Mouse (Mus musculus) cerebellum, adult 9-10 months (tissue): Measurements from ENCODE around the gene Pdia2.
A peak's percentile ranks its signal among the peaks of the same experiment; 100 is the strongest.

ENCODE experiments used
- DNase-seq: peaks from one replicate; pipeline ENCODE4 v3.0.0; 2022

Gene Pdia2

GRCm38 (mm10) chr17:26198892-26199291 is at the start of gene Pdia2:
TSS of gene Pdia2 (minus strand) at chr17:26199087.
- no peak for DNase-seq

GRCm38 (mm10) chr17:26244101-26244841 is 45.4 kb upstream of the Pdia2 start, which contains the start of gene Fam234a:
TSS of gene Fam234a (minus strand) at chr17:26244242.
- DNase-seq, result peak; percentile 95

GRCm38 (mm10) chr17:26243471-26244100 is 44.7 kb upstream of the Pdia2 start:
- DNase-seq, result no peak

- no peak for DNase-seq
Observed at GRCm38 (mm10) chr17:26240990-26241389, 42.1 kb upstream of the Pdia2 start.

GRCm38 (mm10) chr17:26240120-26240790 is 41.4 kb upstream of the Pdia2 start:
- no peak for DNase-seq

- no peak for DNase-seq
Observed at GRCm38 (mm10) chr17:26239551-26239950, 40.7 kb upstream of the Pdia2 start.

GRCm38 (mm10) chr17:26237667-26238066 is 38.8 kb upstream of the Pdia2 start:
- no peak for DNase-seq

GRCm38 (mm10) chr17:26235077-26235815 is 36.4 kb upstream of the Pdia2 start:
- no peak for DNase-seq

GRCm38 (mm10) chr17:26234386-26234785 is 35.5 kb upstream of the Pdia2 start:
- DNase-seq, result no peak

- no peak for DNase-seq
Observed at GRCm38 (mm10) chr17:26232863-26233262, 34.0 kb upstream of the Pdia2 start.

- no peak for DNase-seq
Observed at GRCm38 (mm10) chr17:26231156-26231555, 32.3 kb upstream of the Pdia2 start.

- DNase-seq, result no peak
Observed at GRCm38 (mm10) chr17:26229776-26230175, 30.9 kb upstream of the Pdia2 start.

GRCm38 (mm10) chr17:26225150-26225549 is 26.3 kb upstream of the Pdia2 start:
- DNase-seq, result no peak

GRCm38 (mm10) chr17:26221508-26221907 is 22.6 kb upstream of the Pdia2 start:
- DNase-seq, result no peak

- DNase-seq, result no peak
Observed at GRCm38 (mm10) chr17:26212681-26213080, 13.8 kb upstream of the Pdia2 start.

- DNase-seq, result no peak
Observed at GRCm38 (mm10) chr17:26212241-26212640, 13.4 kb upstream of the Pdia2 start.

- no peak for DNase-seq
Observed at GRCm38 (mm10) chr17:26207686-26208085, 8.8 kb upstream of the Pdia2 start, which contains the start of gene Arhgdig. TSS of gene Arhgdig (minus strand) at chr17:26207786.

GRCm38 (mm10) chr17:26206392-26206791 is 7.5 kb upstream of the Pdia2 start:
- DNase-seq, result no peak

GRCm38 (mm10) chr17:26204766-26205165 is 5.9 kb upstream of the Pdia2 start:
- DNase-seq, result no peak

- no peak for DNase-seq
Observed at GRCm38 (mm10) chr17:26203321-26203811, 4.5 kb upstream of the Pdia2 start.

- DNase-seq, result no peak
Observed at GRCm38 (mm10) chr17:26202737-26203136, 3.9 kb upstream of the Pdia2 start, which contains the start of gene Rgs11. TSS of gene Rgs11 (plus strand) at chr17:26202951.

- no peak for DNase-seq
Observed at GRCm38 (mm10) chr17:26201998-26202397, 3.1 kb upstream of the Pdia2 start.
